Mouse (Mus musculus) kidney, postnatal 36 days (tissue): ENCODE measurements around the gene Prss48.
"Not testable (repeated sequence)": the region's sequence is repeated elsewhere in the genome, so short reads cannot be mapped to it uniquely, and the experiment has no call there.

Source experiments
- DNase-seq, 2 experiments: peaks; one replicate each; pipeline ENCODE4 v3.0.0; 2021 to 2022; ENCODE audit warnings: mixed read lengths in 2 of 2

Gene Prss48

DNA sequence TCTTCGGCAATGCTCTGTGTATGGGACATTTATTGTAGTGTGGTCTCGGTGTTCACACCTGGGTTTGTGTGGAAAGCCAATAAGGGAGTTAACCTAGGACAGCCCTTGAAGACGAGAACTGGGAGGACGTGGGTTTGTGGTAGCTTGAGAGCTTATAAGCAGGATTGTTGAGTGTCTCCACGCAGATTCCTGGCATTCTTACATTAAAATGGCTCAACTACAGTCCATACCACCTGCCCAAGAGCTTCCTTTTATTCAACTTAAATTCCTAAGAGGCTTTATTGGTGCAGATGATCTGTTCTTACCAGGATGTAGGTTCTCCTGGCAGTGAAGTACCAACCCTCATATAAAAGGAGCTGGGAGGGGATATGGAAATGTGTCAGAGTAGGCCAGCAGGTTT lies 649 bp upstream of the Prss48 start:
- DNase-seq, result no peak

DNA sequence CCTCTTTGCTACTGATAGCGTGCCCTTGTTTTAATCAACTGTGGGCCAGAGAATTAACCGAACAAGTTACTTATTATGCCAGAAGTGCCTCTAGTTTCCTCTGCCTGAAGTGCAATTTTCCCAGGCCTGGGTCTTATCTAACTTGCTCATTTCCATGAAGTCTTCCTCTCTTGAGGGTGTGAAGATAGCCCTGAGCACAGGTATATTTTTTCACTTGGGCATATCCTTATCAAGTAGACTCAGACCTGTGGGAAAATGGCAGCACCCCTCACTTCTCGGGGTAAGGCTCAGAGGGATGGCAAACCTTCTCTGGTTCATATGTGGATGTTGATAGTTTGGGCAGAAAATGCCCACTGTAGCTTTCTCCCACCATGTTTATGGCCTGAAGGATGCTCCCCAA lies 1.0 kb downstream of the Prss48 start:
- no peak for DNase-seq

DNA sequence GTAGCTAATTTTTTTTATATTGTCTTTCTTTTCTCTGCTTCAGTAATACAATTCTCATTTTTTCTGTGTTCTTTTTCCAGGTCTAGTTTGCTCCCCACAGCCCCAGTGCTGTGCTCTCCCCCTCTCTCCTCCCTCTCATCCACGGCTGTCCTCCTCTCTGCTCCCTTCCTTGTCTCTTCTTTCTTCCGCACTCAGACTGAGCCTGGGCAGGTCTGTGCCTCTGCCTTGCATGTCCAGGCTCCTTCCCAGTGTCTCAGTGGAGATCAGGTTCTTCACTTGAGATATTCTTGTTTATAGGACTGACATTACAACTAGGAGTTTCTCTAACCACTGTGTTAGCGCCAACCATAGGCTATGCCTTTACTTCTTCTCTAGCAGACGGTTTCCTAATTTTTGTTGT lies 7.6 kb downstream of the Prss48 start:
- no peak for DNase-seq

DNA sequence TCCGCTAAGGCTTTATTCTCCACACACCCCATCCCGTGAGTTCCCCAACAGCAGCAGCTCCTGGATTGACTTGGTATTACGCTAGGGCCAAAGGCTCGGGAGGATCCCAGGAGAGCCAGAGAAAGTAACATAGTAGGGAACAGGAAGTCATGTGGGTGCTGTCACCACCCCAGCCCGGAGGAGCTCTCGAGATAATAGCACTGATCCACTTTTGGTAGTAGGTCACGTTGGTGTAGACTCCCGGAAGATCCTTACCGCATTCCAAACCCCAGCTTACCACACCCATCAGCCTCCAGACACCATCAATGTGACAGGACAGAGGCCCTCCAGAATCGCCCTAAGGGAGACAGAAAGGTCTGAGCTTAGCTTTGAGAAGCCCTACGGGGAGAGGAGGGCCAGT lies 8.5 kb downstream of the Prss48 start:
- DNase-seq, result peak in 1 of 2 experiments; percentile 58

DNA sequence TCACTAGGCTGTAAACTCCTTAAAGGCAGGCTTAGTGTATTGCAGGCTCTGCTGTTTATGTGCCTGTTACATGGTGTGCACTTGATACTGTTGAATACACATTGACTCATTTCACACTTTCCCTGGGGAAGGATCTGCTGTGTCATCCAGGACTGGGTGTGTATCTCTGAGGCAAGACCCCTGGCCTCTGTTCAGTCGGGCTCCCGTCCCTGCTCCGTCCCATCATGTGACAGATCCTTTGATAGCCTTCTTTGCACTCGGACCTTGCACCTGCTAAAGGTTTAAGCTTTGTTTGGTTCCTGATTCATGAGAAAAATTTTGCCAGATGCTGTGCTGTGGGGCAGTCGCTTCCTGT lies 10.5 kb downstream of the Prss48 start:
- DNase-seq, result no peak

DNA sequence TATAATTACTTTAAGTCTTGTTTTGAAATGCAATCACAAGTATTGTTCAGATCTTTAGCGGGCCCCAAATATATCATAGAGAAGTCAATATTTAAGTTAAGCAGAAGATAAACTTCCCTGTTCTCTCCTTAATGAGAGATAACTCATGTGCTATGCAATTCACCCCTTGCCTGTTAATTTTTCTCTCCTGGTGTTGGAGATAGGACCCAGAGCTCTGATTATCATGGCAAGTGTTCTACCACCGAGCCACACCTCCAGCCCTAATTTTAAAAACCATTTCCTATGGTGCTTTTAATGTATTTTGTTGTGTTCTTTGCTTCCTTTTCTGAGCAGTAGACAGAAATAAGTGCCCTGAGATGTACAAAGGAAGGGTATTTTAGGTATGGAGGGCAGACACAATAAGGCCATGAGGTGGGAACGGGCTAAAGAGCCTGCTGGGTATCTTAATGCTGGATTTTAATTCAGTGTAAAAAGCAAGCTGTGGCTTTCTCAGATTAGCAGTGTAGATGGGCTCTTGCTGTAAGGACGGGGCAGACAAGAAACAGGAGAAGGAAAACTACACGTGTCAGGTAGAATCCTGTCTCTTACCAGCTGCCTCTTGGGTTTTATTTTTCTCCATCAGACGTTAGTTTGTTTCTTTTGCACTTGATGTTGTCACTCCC lies 11.0 kb downstream of the Prss48 start:
- DNase-seq, result no peak

DNA sequence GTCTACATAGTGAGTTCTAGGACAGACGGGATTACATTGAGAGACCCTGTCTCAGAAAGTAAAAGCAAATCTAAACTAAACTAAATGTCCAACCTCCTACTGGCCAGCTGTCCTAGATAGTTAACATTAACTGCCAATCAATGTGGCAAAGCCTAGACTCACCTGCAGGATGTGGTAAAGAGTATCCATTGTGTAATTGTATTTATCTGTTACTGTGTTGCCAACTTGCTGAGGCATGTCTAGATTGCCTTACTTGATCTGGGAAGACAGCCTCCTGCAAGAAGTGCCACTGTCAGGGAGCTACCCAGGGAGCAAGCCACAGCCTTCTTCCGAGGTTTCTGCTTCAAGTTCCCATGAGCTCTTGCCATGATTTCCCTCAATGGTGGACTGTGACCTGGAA lies 15.1 kb downstream of the Prss48 start:
- DNase-seq, result no peak

DNA sequence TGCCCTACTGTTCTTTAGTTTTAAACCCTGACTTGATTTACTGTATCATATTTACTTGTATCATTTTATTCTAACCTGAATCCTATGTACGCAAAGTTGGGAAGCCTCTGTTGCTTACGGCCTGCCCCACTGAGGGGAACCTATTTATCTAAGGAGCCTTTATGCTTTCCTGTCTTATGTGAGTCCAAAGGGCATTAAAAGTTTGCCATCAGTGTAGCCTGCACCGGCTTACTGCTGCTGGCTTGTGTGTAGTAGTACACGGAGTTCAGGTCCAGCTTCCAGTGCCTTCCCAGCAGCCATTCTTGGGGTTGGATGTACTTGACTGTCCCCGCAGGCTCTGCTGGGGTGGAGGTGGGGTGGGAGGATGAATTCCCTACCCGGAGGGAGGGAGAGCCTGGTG lies 17.8 kb downstream of the Prss48 start:
- DNase-seq, result no peak

DNA sequence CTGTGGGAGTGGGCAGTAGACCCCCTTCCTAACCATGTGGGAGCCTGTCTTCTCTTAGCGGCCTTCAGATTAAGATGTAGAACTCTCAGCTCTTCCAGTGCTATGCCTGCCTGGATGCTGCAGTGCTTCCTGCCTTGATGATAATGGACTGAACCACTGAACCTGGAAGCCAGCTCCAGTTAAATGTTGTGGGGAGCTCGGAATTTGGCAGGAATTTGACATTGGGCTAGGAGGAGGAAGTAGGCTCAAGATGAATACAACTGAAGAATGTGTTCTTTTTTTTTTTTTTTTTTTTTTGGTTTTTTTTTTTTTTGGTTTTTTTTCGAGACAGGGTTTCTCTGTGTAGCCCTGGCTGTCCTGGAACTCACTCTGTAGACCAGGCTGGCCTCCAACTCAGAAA lies 20.5 kb downstream of the Prss48 start:
- not testable (repeated sequence) for DNase-seq

DNA sequence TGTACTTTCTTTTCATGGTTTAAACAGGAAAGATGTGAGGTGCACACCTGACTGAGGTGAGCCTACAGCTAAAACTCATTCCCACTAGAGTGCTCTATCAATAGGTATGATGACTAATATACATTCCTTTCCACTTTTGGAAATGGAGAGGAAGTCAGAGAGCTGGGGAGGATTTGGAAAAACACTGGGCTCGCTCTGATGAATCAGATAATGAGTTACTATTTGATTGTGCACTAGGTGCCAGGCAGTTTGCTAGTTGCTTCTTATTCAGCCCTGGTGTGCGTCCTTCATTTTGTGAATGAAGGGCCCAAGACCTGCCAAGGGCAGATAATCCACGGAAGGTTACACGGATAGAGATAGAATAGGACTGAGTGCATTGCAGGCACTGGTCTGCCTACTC lies 22.3 kb downstream of the Prss48 start:
- no peak for DNase-seq

DNA sequence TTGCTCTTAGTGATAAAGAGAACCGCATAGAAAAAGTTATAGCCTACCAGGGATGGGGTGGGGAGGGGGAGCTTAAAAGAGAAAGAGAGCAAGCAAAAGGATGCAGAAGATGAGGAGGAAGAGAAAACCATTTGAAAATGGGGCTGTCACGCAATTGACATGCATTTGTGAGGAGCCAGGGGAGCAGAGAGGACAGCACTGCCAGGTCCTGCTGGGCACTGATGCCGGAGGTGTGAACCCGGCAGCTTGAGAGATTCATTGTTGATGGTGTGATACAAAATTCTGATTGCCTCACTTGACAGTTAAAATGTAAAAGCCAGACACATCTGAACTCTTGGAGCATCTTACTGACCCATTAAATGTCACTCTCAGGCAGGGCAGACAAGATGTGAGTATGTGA lies 27.8 kb downstream of the Prss48 start:
- DNase-seq, result no peak

DNA sequence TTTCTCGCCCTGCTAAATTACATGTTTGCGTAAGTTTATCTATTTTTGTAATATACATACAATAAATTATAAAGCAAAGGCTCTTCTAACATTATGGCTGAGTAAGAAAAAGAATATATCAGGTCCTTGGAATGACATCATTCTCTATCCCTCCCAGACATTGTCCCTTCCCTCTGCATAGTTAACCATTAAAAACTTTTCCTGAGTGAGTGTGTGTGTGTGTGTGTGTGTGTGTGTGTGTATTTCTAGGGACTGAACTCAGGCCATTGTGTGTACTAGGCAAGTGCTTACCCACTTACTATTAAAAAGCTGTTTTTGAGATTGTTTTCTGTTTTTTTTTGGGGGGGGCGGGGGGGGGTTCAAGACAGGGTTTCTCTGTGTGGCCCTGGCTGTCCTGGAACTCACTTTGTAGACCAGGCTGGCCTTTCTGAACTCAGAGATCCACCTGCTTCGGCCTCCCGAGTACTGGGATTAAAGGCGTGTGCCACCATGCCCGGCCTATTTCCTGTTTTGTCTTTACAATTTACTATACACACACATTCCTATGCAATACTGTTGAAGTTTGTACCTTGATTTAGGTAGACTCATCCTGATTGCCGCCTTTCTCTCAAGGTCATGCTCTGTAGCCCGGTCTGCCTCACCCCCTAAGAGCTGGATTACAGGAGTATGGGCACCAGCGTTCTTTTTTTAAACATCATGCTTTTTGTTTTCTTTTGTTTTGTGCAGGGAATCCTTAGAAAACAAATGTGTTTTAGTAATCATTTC lies 28.7 kb downstream of the Prss48 start:
- peak; percentile 61 to 64 for DNase-seq

DNA sequence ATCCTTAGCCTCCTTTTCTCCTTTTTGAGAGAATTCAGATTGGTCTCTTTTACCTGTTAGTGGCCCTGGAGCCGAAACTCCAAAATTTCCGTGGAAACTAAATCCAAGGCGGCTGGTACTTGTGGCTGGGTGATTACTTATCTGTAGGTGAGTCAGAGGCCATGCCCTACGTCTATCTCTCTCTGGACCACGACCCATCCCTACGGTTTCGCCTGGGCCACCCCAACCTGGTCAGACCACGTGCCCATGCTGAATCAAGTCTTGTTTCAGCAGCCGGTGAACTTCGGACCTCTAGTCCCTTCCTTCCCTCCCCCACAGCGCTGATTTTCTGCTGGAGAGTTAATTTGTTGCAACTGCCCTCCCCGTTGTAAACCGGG lies 30.7 kb downstream of the Prss48 start:
- peak; percentile 87 to 91 for DNase-seq

DNA sequence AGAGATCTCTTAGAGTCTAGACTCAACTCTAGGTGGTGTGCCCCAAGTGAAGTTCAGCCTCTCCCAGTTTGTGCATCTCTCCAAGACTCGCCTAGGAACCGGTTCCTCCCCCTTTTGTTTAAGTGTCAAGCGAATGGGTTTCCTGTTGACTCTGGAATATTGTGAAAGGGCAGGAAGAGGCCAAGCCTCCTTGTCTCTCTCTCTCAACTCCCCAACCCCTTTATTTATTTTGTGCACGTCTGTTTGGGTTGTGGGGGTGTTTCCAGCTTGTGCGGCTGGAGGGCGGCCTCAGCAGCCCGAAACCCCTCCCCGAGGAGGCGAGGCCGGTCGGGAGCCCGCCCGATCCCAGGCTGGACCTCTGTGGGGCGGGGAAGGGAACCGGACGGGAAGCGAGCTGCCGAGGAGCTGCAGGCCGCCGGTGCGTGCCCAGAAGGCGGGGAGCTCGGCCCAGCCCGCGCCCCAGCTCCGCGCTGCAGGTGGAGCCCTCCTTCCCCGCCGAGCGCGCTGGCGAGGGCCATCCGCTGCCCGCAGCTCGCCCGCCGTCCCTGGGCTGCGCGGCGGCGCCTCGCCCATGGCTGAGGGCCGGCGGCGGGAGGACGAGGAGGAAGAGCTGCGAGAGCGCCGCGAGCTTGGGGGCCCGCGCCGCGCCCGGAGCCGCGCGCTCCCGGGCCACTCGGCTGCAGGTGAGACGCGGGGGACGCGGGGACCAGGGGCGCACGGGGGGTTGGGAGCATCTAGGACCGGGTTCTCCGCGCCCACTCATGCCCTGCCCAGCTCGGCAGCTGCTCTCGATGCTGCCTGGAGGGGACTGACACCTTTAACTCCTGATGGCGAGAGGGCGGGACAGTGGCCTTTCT lies 31.3 kb downstream of the Prss48 start, which contains the start of gene Sh3d19:
Gene Sh3d19, plus strand, starts transcription at position 368 of the 857 bp plus-strand sequence.
- peak; percentile 88 to 92 for DNase-seq

DNA sequence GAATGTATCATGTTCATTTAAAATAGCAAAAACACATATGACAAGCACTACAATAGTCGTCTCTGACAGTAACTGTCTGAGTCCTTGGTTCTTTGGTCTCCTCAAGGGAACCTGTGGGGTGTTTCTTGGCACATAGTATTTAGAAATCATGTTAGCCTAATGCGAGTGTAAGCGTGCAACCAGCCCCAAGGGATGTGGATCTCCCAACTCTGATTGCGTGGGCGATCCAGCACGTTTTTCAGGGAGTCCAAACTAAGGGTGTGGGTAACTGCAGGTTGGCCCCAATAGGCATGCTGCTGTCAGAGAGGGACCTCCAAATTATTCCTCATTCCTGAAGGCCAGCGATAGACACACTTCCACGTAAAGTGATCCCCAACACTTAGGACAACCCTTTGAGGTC lies 33.3 kb downstream of the Prss48 start:
- no peak for DNase-seq

DNA sequence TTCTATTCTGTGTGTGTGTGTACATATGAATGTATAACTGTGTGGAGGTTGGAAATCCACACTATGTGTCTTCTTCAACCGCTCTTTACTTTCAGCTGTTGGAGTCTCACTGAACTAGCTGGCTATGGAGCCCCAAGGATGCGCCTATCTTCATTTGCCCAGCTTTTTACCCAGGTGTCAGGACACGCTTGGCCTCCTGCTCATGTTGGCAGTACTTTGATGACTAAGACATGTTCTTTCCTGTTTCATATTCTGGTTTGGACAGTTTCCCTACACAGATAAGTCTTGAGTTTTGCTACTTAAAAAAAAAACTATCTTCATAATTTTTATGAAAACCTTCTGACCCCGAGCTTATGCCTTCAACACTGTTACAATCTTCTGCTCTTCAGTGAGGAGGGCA lies 36.8 kb downstream of the Prss48 start:
- no peak for DNase-seq

DNA sequence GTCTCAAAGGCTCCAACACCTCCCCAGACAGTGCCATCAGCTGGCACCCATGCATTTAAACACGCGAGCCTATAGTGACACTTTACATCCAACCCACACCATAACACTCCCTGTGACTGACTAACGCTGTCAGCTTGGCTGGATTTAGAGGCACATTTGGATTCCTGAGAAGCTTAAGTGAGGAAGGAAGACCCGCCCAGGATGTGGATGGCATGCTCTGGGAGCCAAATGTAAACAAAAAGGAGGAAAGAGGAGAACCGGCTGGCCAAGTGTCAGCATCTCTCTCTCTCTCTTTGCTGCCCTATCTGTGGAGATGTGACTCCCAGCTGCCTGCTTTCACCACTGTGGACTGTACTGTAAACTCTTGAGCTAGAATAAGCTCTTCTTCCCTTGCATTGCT lies 41.2 kb downstream of the Prss48 start:
- DNase-seq, result no peak

DNA sequence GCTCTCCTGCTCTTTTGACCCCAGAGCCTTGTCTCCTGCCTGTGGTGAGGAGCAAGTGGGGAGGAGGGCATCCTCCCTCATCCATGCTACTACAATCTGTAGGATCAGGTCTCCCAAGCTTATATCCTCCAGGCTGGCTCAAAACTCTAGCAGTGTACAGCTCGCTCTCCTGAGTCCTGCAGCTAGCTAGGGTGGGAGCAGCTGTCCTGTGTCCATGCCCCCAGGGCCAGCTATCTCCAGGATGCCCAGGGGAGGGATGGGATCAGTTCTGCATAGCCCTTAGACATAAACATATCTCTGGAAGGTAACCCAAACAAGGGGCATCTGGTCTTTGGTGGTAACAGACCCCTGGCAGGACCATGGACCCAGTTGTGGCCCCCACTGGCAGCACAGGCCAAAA lies 42.6 kb downstream of the Prss48 start:
- DNase-seq, result no peak

DNA sequence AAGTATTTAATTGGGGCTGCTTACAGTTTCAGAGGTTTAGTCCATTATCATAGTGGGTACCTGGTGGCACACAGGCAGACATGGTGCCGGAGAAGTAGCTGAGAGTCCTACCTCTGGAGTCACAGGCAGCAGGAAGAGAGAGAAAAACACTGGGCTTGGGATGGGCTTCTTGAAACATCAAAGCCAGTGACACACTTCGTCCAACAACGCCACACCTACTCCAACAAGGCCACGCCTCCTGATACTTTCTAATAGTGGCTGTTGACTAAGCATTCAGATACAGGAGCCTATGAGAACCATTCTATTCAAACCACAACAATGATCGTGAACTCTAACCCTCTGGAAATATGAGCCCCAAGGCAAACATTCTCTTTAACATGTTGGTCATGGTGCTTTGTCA lies 46.6 kb downstream of the Prss48 start:
- no peak for DNase-seq

DNA sequence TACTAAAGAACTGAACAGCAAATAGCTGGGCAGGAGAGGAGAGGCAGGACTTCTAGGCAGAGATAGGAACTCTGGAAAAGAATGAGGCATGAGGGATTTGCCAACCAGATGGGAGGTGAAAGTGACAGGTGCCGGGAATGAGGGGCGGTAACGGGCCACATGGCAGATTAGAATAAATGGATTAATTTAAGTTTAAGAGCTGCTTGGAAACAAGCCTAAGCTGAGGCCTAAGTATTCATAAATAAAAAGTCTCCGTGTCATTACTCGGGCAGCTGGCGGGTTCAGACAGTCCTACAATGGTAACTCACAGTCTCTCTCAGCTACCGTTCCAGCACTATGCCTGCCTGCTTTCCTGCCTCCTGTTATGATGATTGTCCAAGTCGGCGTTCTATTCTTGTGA lies 47.0 kb downstream of the Prss48 start:
- DNase-seq, result no peak

DNA sequence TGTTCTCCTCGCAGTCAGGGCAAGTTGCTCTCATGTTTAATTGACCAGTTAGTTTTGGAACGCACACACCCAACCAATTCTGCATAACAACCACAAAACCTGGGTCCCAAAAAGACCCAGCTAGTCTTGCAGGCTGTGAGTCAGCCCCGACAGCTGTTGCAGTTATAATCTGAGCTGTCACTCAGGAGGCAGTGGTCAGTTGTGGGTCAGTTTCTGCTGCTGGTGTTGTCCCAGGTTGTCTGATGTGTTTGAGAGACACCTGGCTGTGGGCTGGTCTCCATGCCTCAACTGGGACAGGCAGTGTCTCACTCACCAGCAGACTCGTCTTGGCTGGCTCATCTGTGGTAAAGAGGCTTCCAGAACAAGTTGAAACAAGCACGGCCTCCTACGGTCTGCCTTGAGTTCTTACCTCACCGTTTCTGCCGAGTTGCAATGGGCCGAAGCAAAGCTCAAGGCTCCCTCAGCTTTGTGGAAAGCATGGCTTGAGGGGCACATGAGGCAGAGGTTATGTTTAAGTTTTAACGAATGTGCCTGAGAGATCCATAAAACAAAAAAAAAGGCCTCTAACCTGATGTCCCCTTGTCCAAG lies 49.5 kb downstream of the Prss48 start:
- DNase-seq, result no peak

DNA sequence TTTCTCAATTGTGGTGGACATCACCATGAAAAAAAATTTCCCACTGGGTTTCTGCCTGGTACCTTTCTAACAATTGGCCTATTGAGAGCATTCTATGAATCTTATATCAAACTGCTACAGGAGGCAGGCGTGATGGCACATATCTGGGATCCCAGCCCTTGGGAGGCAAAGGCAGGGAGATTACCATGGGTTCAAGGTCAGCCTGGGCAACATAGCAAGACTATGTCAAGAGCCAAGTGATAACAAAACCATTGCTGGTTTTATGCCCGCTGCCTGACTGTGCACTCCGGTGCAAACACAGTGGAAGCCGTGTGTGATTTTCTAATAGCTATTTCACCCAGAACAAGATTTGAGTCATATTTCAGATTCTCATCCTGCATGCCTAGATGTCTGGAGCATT lies 51.4 kb downstream of the Prss48 start:
- no peak for DNase-seq
